Mouse (Mus musculus) heart, embryonic 11.5 days (tissue): Measurements from ENCODE around the gene Mrpl28. TPM values are rescaled to one million over a fixed set of nuclear protein-coding genes. Genes with fewer than 3 reads are reported as not detected.

Experiments used
- ATAC-seq: fragments of 200-750 bp; cut with Nextera tagmentation; replicated peaks from 2 replicates; pipeline ENCODE4 v1.8.0; 2017; ENCODE audit warnings: moderate library complexity; ENCODE audit not compliant: insufficient number of reproducible peaks, low FRiP score, low TSS enrichment
- H3K27ac ChIP-seq: fragments of 300-500 bp; sonication (generic); 2 replicates; pipeline ENCODE4 v1.5.1; 2014; ENCODE audit warnings: mild to moderate bottlenecking, low read depth, low read length
- H3K27me3 ChIP-seq: fragments of 300-500 bp; sonication (generic); 2 replicates; pipeline ENCODE4 v1.6.1; 2014; ENCODE audit warnings: mild to moderate bottlenecking, low read length, mixed read lengths; ENCODE audit not compliant: control insufficient read depth, insufficient read depth
- H3K36me3 ChIP-seq: fragments of 300-500 bp; sonication (generic); 2 replicates; pipeline ENCODE4 v1.6.1; 2014; ENCODE audit warnings: mild to moderate bottlenecking, low read length, moderate library complexity, mixed read lengths; ENCODE audit not compliant: control insufficient read depth, insufficient read depth
- H3K4me1 ChIP-seq: fragments of 300-500 bp; sonication (generic); 2 replicates; pipeline ENCODE4 v1.6.1; 2014; ENCODE audit warnings: low read length; ENCODE audit not compliant: control insufficient read depth, insufficient read depth
- H3K4me2 ChIP-seq: fragments of 300-500 bp; sonication (generic); 2 replicates; pipeline ENCODE4 v1.6.1; 2014; ENCODE audit warnings: mild to moderate bottlenecking, moderate library complexity
- H3K4me3 ChIP-seq: fragments of 300-500 bp; sonication (generic); 2 replicates; pipeline ENCODE4 v1.5.1; 2014; ENCODE audit warnings: low read depth, low read length
- H3K9ac ChIP-seq: fragments of 300-500 bp; sonication (generic); 2 replicates; pipeline ENCODE4 v1.6.1; 2014; ENCODE audit warnings: mild to moderate bottlenecking, low read depth, low read length, moderate library complexity
- H3K9me3 ChIP-seq: fragments of 300-500 bp; sonication (generic); replicated peaks from 2 replicates; pipeline ENCODE4 v1.6.1; 2016; ENCODE audit warnings: low read length; ENCODE audit not compliant: control insufficient read depth
- WGBS: fragments of 180-500 bp; shearing (Covaris S2); extraction: QIAGEN DNeasy Blood & Tissue Kit; methylation state at CpG from one replicate; pipeline ENCODE4 v1.1.7; 2014; ENCODE audit not compliant: insufficient replicate concordance; 5-methylcytosine and 5-hydroxymethylcytosine counted together
- polyA plus RNA-seq: library from polyadenylated mRNA; unstranded; fragments of >200 nt; fragmentation: Nextera tagmentation; extraction: Ambion mirVana; gene quantifications from 2 replicates; pipeline ENCODE4 v1.2.1, GENCODE M21; 2014

Gene Mrpl28
- polyA plus RNA-seq, 1 experiment from 2014 or later, result 257 TPM

DNA sequence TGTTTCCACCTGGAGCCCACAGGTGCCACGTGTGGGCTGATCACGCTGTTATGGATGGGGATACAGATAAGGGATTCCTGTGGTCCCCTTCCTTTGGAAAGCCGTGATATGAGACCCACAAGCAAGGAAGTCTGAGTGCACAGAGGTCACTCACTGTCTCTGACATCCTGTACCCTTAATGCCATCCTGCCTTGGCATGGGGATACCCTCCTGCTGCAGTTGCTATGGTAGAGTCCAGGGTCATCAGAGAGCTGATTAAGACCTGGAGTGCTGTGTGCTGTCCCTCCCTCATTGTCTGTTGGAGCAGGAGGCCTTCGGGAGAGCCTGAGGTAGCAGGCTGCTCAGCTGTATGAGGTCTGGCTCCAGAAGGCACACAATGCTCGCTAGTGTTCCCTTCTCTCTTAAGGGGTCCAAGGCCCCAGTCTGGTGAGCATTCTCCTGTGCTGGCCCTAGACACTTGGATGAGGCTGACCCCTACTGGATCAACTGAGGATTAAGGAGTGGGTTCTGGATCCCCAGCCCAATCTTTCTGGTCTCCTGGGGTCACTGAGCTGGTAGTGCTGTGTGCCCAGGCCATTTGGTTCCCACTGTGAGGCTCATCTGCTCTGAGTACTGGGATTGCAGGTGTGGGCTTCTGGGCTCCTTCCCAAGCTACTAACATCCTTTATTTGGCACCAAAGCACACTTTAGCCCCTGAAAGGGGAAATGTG, 714 bp upstream of the Mrpl28 start:
- Histone ChIP-seq H3K9me3 (no peaks in the 10 kb centered on the region), H3K4me2 (no peak overlapping the region; the same call in 1 of the 2 replicates), H3K27me3 (peaks cover 15% of the 10 kb centered on the region), H3K4me1 (peaks cover 8% of the 10 kb centered on the region; the same call in 1 of the 2 replicates), H3K27ac (no peak overlapping the region), H3K9ac (no peak overlapping the region), H3K36me3 (peaks cover 19% of the 10 kb centered on the region), H3K4me3 (no peak overlapping the region)
- 63% methylated on average over 5 of the region's 5 CpGs for WGBS
- ATAC-seq, result no peak

GRCm38 (mm10) chr17:26124560-26124959, 1.3 kb downstream of the Mrpl28 start:
- Histone ChIP-seq H3K9ac (peak overlapping the region; percentile 88), H3K4me3 (peak overlapping the region; percentile 100), H3K9me3 (no peaks in the 10 kb centered on the region), H3K4me1 (peaks cover 8% of the 10 kb centered on the region; the same call in 1 of the 2 replicates), H3K4me2 (peak overlapping the region; percentile 81), H3K27me3 (peaks cover 4% of the 10 kb centered on the region), H3K36me3 (peaks cover 26% of the 10 kb centered on the region), H3K27ac (no peak overlapping the region)
- ATAC-seq, result no peak
- 83% methylated on average over 7 of the region's 7 CpGs for WGBS

- Histone ChIP-seq H3K4me3 (no peak overlapping the region), H3K4me1 (peaks cover 8% of the 10 kb centered on the region; the same call in 1 of the 2 replicates), H3K27ac (no peak overlapping the region), H3K36me3 (peaks cover 28% of the 10 kb centered on the region), H3K4me2 (no peak overlapping the region), H3K9ac (no peak overlapping the region), H3K27me3 (no peaks in the 10 kb centered on the region), H3K9me3 (no peaks in the 10 kb centered on the region)
- WGBS, result 89% methylated on average over 10 of the region's 10 CpGs
- no peak for ATAC-seq
Observed at GRCm38 (mm10) chr17:26125226-26125625, 1.9 kb downstream of the Mrpl28 start.

DNA sequence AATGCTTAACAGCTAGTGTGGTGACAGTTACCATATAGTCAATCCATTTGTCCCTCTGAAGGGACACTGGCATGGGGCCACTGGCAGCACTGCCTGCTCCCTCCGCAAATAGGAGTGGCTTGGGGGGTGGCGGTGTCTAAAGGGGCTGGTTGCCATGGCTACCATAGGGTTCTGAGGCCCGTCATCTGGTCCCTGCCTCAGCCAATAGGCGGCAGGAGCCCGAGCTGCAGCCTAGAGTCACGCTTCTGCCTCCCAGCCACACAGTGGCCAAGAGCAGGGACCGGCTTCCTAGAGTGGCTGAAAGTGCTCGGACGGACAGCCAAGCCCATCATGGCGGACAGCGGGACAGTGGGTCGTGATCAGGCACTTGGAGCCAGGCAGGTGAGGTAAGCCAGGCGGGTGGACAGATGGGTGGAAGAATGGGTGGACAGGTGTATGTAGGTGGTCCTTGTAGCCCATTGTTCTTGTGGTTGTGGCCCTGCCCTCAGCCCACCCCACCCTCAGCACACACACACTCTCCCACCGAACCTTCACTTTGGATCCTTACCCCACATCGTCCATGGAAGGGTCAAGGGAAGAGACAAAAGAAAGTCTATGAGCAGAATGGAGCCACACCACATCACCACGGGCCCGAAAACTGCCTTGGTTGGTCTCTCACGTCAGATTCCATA, 7.9 kb downstream of the Mrpl28 start:
- no peak overlapping the region for H3K9ac ChIP-seq
- no peaks in the 10 kb centered on the region for H3K9me3 ChIP-seq
- H3K4me3 ChIP-seq, result no peak overlapping the region
- H3K4me1 ChIP-seq, result no peaks in the 10 kb centered on the region
- no peak overlapping the region for H3K27ac ChIP-seq
- no peaks in the 10 kb centered on the region for H3K27me3 ChIP-seq
- 82% methylated on average over 18 of the region's 18 CpGs for WGBS
- H3K36me3 ChIP-seq, result peaks cover 27% of the 10 kb centered on the region
- ATAC-seq, result no peak
- H3K4me2 ChIP-seq, result no peak overlapping the region

- no peak overlapping the region for H3K4me2 ChIP-seq
- H3K4me3 ChIP-seq, result no peak overlapping the region
- no peak overlapping the region for H3K9ac ChIP-seq
- H3K27me3 ChIP-seq, result no peaks in the 10 kb centered on the region
- H3K9me3 ChIP-seq, result no peaks in the 10 kb centered on the region
- WGBS, result 89% methylated on average over 18 of the region's 18 CpGs
- no peaks in the 10 kb centered on the region for H3K4me1 ChIP-seq
- H3K36me3 ChIP-seq, result peaks cover 18% of the 10 kb centered on the region
- H3K27ac ChIP-seq, result no peak overlapping the region
- ATAC-seq, result no peak
Observed at GRCm38 (mm10) chr17:26131856-26132853, 8.9 kb downstream of the Mrpl28 start.

GRCm38 (mm10) chr17:26137106-26137750, 13.9 kb downstream of the Mrpl28 start:
- peak overlapping the region; percentile 34; the same call in 1 of the 2 replicates for H3K9ac ChIP-seq
- no peaks in the 10 kb centered on the region for H3K27me3 ChIP-seq
- H3K4me1 ChIP-seq, result peaks cover 9% of the 10 kb centered on the region; the same call in 1 of the 2 replicates
- 74% methylated on average over 11 of the region's 11 CpGs for WGBS
- H3K4me2 ChIP-seq, result peak overlapping the region; percentile 76; the same call in 1 of the 2 replicates
- H3K9me3 ChIP-seq, result no peaks in the 10 kb centered on the region
- ATAC-seq, result no peak
- no peak overlapping the region for H3K27ac ChIP-seq
- H3K36me3 ChIP-seq, result peaks cover 1% of the 10 kb centered on the region; the same call in 1 of the 2 replicates
- no peak overlapping the region for H3K4me3 ChIP-seq

DNA sequence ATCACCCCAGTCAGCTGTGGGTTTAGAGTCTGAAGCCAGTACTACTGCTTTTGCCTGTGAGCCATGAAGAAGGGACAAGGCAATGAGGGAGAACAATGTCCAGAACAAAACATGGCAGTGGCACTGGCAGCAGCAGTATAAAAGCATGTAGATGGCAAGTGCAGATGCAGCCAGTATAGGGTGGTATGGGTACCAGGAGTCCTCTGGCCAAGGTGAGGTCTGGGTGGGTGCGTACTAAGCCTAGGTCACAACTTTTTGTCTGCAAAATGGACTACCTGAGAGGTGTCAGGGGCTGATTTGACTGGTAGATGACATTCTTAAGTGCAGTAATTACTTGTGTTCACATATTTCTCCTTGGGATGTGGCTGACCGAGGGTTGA, 14.4 kb downstream of the Mrpl28 start:
- no peaks in the 10 kb centered on the region for H3K9me3 ChIP-seq
- H3K36me3 ChIP-seq, result no peaks in the 10 kb centered on the region
- H3K9ac ChIP-seq, result peak overlapping the region; percentile 59
- H3K4me2 ChIP-seq, result peak overlapping the region; percentile 76
- no peaks in the 10 kb centered on the region for H3K27me3 ChIP-seq
- 73% methylated on average over 2 of the region's 2 CpGs for WGBS
- H3K27ac ChIP-seq, result peak overlapping the region; percentile 94
- peaks cover 9% of the 10 kb centered on the region; the same call in 1 of the 2 replicates for H3K4me1 ChIP-seq
- no peak for ATAC-seq
- peak overlapping the region; percentile 90 for H3K4me3 ChIP-seq
